In genomic region chr10:62555705-62556557, GRCm38 (mm10) we compare ENCODE assay signal across 15 mouse cellular contexts. TPM values are rescaled to one million over a fixed set of nuclear protein-coding genes. Genes with fewer than 3 reads are reported as not detected.
DNase-seq lines count a peak whose midpoint lies in the region; ATAC-seq and TF ChIP-seq lines count a peak whose summit lies in the region.
"Had no signal": no experiment of that assay in that cellular context is flagged by ENCODE, and none has a peak within 500 bp of the region (broad histone marks: within the 10 kb centered on the region; RNA-seq: fewer than 3 reads in every experiment).

No protein-coding gene starts in this region.

- no peak overlapping the region for H3K9ac ChIP-seq in embryonic facial prominence, embryonic 11.5 days (replicated peaks; ENCODE audit: low read length)
- H3K9ac ChIP-seq in liver, postnatal 0 days (replicated peaks) = no peak overlapping the region
- H3K9ac ChIP-seq in liver, embryonic 11.5 days (ENCODE audit: low read depth, low read length) = no peak overlapping the region
- H3K9ac ChIP-seq: forebrain, embryonic 13.5 days; midbrain, embryonic 15.5 days had no signal

- H3K4me2 ChIP-seq in embryonic facial prominence, embryonic 11.5 days (ENCODE audit: low read depth, low read length) = no peak overlapping the region
- no peak overlapping the region for H3K4me2 ChIP-seq in liver, postnatal 0 days (ENCODE audit: low read depth, low read length)
- no peak overlapping the region for H3K4me2 ChIP-seq in liver, embryonic 11.5 days
- H3K4me2 ChIP-seq: forebrain, embryonic 13.5 days; midbrain, embryonic 15.5 days had no signal

- no peak for ATAC-seq in embryonic facial prominence, embryonic 11.5 days (replicated peaks; ENCODE audit: insufficient number of reproducible peaks, low FRiP score, low TSS enrichment, low read depth)
- ATAC-seq in liver, postnatal 0 days = no peak
- ATAC-seq in liver, embryonic 11.5 days (replicated peaks; ENCODE audit: low FRiP score) = no peak
- ATAC-seq: forebrain, embryonic 13.5 days; intestine, embryonic 16.5 days; midbrain, embryonic 15.5 days had no signal

- H3K36me3 ChIP-seq in embryonic facial prominence, embryonic 11.5 days (replicated peaks; ENCODE audit: control insufficient read depth, insufficient read depth, low read depth, low read length) = peaks cover 6% of the 10 kb centered on the region
- peaks cover 46% of the 10 kb centered on the region for H3K36me3 ChIP-seq in embryonic facial prominence, embryonic 10.5 days (replicated peaks)
- H3K36me3 ChIP-seq in liver, postnatal 0 days (replicated peaks; ENCODE audit: insufficient read depth, low read length) = peaks cover 14% of the 10 kb centered on the region
- peaks cover 6% of the 10 kb centered on the region; the same call in 1 of the 2 replicates for H3K36me3 ChIP-seq in liver, embryonic 11.5 days (ENCODE audit: control insufficient read depth, insufficient read depth, low read length)

- TF ChIP-seq EP300 in liver, postnatal 0 days (IDR thresholded peaks at IDR 0.05; ENCODE audit: low read depth) = no peak

- H3K4me1 ChIP-seq in embryonic facial prominence, embryonic 11.5 days (ENCODE audit: control insufficient read depth, insufficient read depth, low read length) = no peaks in the 10 kb centered on the region
- peaks cover 5% of the 10 kb centered on the region; the same call in 1 of the 2 replicates for H3K4me1 ChIP-seq in embryonic facial prominence, embryonic 10.5 days
- H3K4me1 ChIP-seq in liver, postnatal 0 days (ENCODE audit: insufficient read depth) = 0 out of 2 replicates have a peak, but pooled peaks cover 2% of the 10 kb centered on the region
- H3K4me1 ChIP-seq in liver, embryonic 11.5 days (replicated peaks; ENCODE audit: control insufficient read depth, insufficient read depth, low read length) = peaks cover 3% of the 10 kb centered on the region; the same call in 1 of the 2 replicates
- H3K4me1 ChIP-seq: forebrain, embryonic 13.5 days; midbrain, embryonic 15.5 days had no signal

- 68% methylated on average over 11 of the region's 11 CpGs for WGBS in embryonic facial prominence, embryonic 11.5 days
- WGBS in embryonic facial prominence, embryonic 10.5 days = 69% methylated on average over 11 of the region's 11 CpGs
- 51% methylated on average over 11 of the region's 11 CpGs for WGBS in liver, postnatal 0 days (ENCODE audit: insufficient replicate concordance)
- WGBS in liver, embryonic 11.5 days = 71% methylated on average over 11 of the region's 11 CpGs

- no peaks in the 10 kb centered on the region for H3K27me3 ChIP-seq in embryonic facial prominence, embryonic 11.5 days (ENCODE audit: control insufficient read depth, insufficient read depth, low read length)
- no peaks in the 10 kb centered on the region for H3K27me3 ChIP-seq in embryonic facial prominence, embryonic 10.5 days (replicated peaks; ENCODE audit: low read depth, poor library complexity, severe bottlenecking)
- no peaks in the 10 kb centered on the region for H3K27me3 ChIP-seq in liver, postnatal 0 days (ENCODE audit: insufficient read depth, low read length)
- H3K27me3 ChIP-seq in liver, embryonic 11.5 days (replicated peaks; ENCODE audit: control insufficient read depth, insufficient read depth, low read length) = no peaks in the 10 kb centered on the region
- H3K27me3 ChIP-seq: forebrain, embryonic 13.5 days; midbrain, embryonic 15.5 days had no signal

- no peaks in the 10 kb centered on the region for H3K9me3 ChIP-seq in embryonic facial prominence, embryonic 11.5 days (replicated peaks; ENCODE audit: control insufficient read depth, low read length)
- no peaks in the 10 kb centered on the region for H3K9me3 ChIP-seq in embryonic facial prominence, embryonic 10.5 days
- H3K9me3 ChIP-seq in liver, postnatal 0 days (ENCODE audit: low read length) = no peaks in the 10 kb centered on the region
- H3K9me3 ChIP-seq in liver, embryonic 11.5 days (ENCODE audit: control insufficient read depth, low read length) = no peaks in the 10 kb centered on the region
- H3K9me3 ChIP-seq: forebrain, embryonic 13.5 days; midbrain, embryonic 15.5 days had no signal

- peak; percentile 6 for DNase-seq in embryonic facial prominence, embryonic 11.5 days (ENCODE audit: low spot score)
- DNase-seq in embryonic facial prominence, embryonic 10.5 days (ENCODE audit: low spot score) = no peak
- no peak for DNase-seq in liver, postnatal 0 days
- DNase-seq in liver, embryonic 11.5 days (ENCODE audit: low spot score) = no peak
- DNase-seq in 3T3-L1 (ENCODE audit: low read depth, low spot score) = peak; percentile 16
- no peak for DNase-seq in brain, embryonic 14.5 days (ENCODE audit: low read depth)
- no peak for DNase-seq in gastrocnemius, adult 8-10 months (ENCODE audit: low spot score in 2 of 2)
- no peak for DNase-seq in lung, postnatal 14 days
- DNase-seq: cerebellum, postnatal 10 days; kidney, postnatal 25 days; layer of hippocampus, adult 9-11 months; lung, adult 2 months had no signal

- no peak overlapping the region for H3K4me3 ChIP-seq in embryonic facial prominence, embryonic 11.5 days (ENCODE audit: low read depth, low read length)
- H3K4me3 ChIP-seq in embryonic facial prominence, embryonic 10.5 days = no peak overlapping the region
- H3K4me3 ChIP-seq in liver, postnatal 0 days (ENCODE audit: low read depth, low read length) = no peak overlapping the region
- no peak overlapping the region for H3K4me3 ChIP-seq in liver, embryonic 11.5 days (ENCODE audit: low read depth, low read length)
- H3K4me3 ChIP-seq: forebrain, embryonic 13.5 days; midbrain, embryonic 15.5 days had no signal

- TF ChIP-seq CTCF in liver, postnatal 0 days (IDR thresholded peaks at IDR 0.05; ENCODE audit: low read depth) = peak; percentile 36
- peak; percentile 1; the same call in 1 of the 2 replicates for TF ChIP-seq CTCF in brain, embryonic 14.5 days (IDR thresholded peaks at IDR 0.05; ENCODE audit: borderline replicate concordance, extremely low read depth, insufficient read depth, insufficient read length)

- no peak for TF ChIP-seq POLR2A in brain, embryonic 14.5 days (IDR thresholded peaks at IDR 0.05; ENCODE audit: borderline replicate concordance, extremely low read depth, insufficient read depth, insufficient read length, poor library complexity, severe bottlenecking)

- H3K27ac ChIP-seq in embryonic facial prominence, embryonic 11.5 days (replicated peaks; ENCODE audit: low read depth, low read length) = no peak overlapping the region
- no peak overlapping the region for H3K27ac ChIP-seq in embryonic facial prominence, embryonic 10.5 days (replicated peaks)
- H3K27ac ChIP-seq in liver, postnatal 0 days (ENCODE audit: low read depth) = peak overlapping the region; percentile 9
- H3K27ac ChIP-seq in liver, embryonic 11.5 days (ENCODE audit: low read depth, low read length) = no peak overlapping the region
- H3K27ac ChIP-seq: forebrain, embryonic 13.5 days; midbrain, embryonic 15.5 days had no signal

RNA-seq across cellular contexts. Expression of gene Kif1bp, which starts 22.3 kb away (rescaled TPM):
- 48.5 and 50.7 TPM in 2 replicates for polyA plus RNA-seq in embryonic facial prominence, embryonic 11.5 days (2014; fragmentation: Nextera tagmentation; extraction: Ambion mirVana)
- 34.3 and 35.5 TPM in 2 replicates for polyA plus RNA-seq in embryonic facial prominence, embryonic 10.5 days (2016; fragmentation: Nextera tagmentation; extraction: Ambion mirVana)
- 6.5 and 7.2 TPM in 2 replicates for polyA plus RNA-seq in liver, postnatal 0 days (2015; fragmentation: Nextera tagmentation; extraction: Ambion mirVana)
- polyA plus RNA-seq in liver, embryonic 11.5 days (2014; fragmentation: Nextera tagmentation; extraction: Ambion mirVana) = 28.1 and 28.3 TPM in 2 replicates
- polyA plus RNA-seq in brain, embryonic 14.5 days (2012; rRNA removed) = 54.2 and 71.8 TPM in 2 replicates
- 10 to 100 TPM; 26.1 to 30.2 (median 28.2) TPM for total RNA-seq in gastrocnemius, adult 8-10 months (2022)

RNA-seq across cellular contexts. Expression of gene Srgn, which starts 28.7 kb away (rescaled TPM):
- 4.1 and 6.9 TPM in 2 replicates for polyA plus RNA-seq in embryonic facial prominence, embryonic 11.5 days (2014; fragmentation: Nextera tagmentation; extraction: Ambion mirVana)
- 2.0 and 3.3 TPM in 2 replicates for polyA plus RNA-seq in embryonic facial prominence, embryonic 10.5 days (2016; fragmentation: Nextera tagmentation; extraction: Ambion mirVana)
- polyA plus RNA-seq in liver, postnatal 0 days (2015; fragmentation: Nextera tagmentation; extraction: Ambion mirVana) = 108 and 110 TPM in 2 replicates
- polyA plus RNA-seq in liver, embryonic 11.5 days (2014; fragmentation: Nextera tagmentation; extraction: Ambion mirVana) = 59.2 and 66.1 TPM in 2 replicates
- polyA plus RNA-seq in brain, embryonic 14.5 days (2012; rRNA removed) = 3.1 and 3.6 TPM in 2 replicates
- total RNA-seq in gastrocnemius, adult 8-10 months (2022) = 10 to 100 TPM in 1 of 4 experiments, 1 to 10 TPM in 3; 7.1 to 11.8 (median 8.6) TPM

RNA-seq across cellular contexts. Expression of gene Ddx21, which starts 46.1 kb away (rescaled TPM):
- 38.6 and 40.8 TPM in 2 replicates for polyA plus RNA-seq in embryonic facial prominence, embryonic 11.5 days (2014; fragmentation: Nextera tagmentation; extraction: Ambion mirVana)
- polyA plus RNA-seq in embryonic facial prominence, embryonic 10.5 days (2016; fragmentation: Nextera tagmentation; extraction: Ambion mirVana) = 35.1 and 36.7 TPM in 2 replicates
- 7.2 and 8.3 TPM in 2 replicates for polyA plus RNA-seq in liver, postnatal 0 days (2015; fragmentation: Nextera tagmentation; extraction: Ambion mirVana)
- polyA plus RNA-seq in liver, embryonic 11.5 days (2014; fragmentation: Nextera tagmentation; extraction: Ambion mirVana) = 72.8 and 74.4 TPM in 2 replicates
- 39.6 and 42.1 TPM in 2 replicates for polyA plus RNA-seq in brain, embryonic 14.5 days (2012; rRNA removed)
- 10 to 100 TPM; 28.1 to 37.7 (median 31.0) TPM for total RNA-seq in gastrocnemius, adult 8-10 months (2022)

Comparison
In these comparisons a context has a peak if more than half of its experiments do, and no peak if none do; other contexts are left out.
1. DNase-seq: peak in embryonic facial prominence, embryonic 11.5 days (single experiment) and 3T3-L1 (single experiment); none in embryonic facial prominence, embryonic 10.5 days (single experiment), liver, postnatal 0 days (single experiment), liver, embryonic 11.5 days (single experiment), brain, embryonic 14.5 days (single experiment), gastrocnemius, adult 8-10 months (0 of 2) and lung, postnatal 14 days (single experiment).